ENCODE assay signal across 18 mouse cellular contexts in genomic region chr1:23342864-23343263, GRCm38 (mm10).
"Had no signal": no experiment of that assay in that cellular context is flagged by ENCODE, and none has a peak within 500 bp of the region (broad histone marks: within the 10 kb centered on the region; RNA-seq: fewer than 3 reads in every experiment).

No protein-coding gene starts in this region.

- H3K4me1 ChIP-seq: limb, embryonic 12.5 days; limb, embryonic 15.5 days had no signal

- H3K27me3 ChIP-seq: limb, embryonic 12.5 days; limb, embryonic 15.5 days had no signal

- H3K27ac ChIP-seq: limb, embryonic 12.5 days; limb, embryonic 15.5 days; liver, embryonic 14.5 days; macrophage had no signal

- DNase-seq: kidney, adult 18-20 months; kidney, adult 9 months; kidney, postnatal 14 days; kidney, postnatal 4 days; left cerebral cortex, postnatal 4 days; liver, postnatal 0 days; lung, embryonic 14.5 days; right cerebral cortex, postnatal 25 days; thymus, adult 18-20 months; thymus, postnatal 36 days had no signal

- H3K9me3 ChIP-seq: limb, embryonic 12.5 days; limb, embryonic 15.5 days had no signal

- H3K9ac ChIP-seq: limb, embryonic 12.5 days; limb, embryonic 15.5 days; liver, embryonic 14.5 days; liver, postnatal 0 days; lung, embryonic 14.5 days had no signal

- H3K4me2 ChIP-seq: limb, embryonic 12.5 days; limb, embryonic 15.5 days; liver, embryonic 11.5 days; lung, embryonic 14.5 days had no signal

- H3K36me3 ChIP-seq: limb, embryonic 12.5 days; limb, embryonic 15.5 days had no signal

- H3K4me3 ChIP-seq: limb, embryonic 12.5 days; limb, embryonic 15.5 days had no signal

- ATAC-seq: inflammation-experienced regulatory T-cells, adult 6 months; intestine, embryonic 16.5 days; liver, postnatal 0 days; lung, postnatal 0 days had no signal
